Mouse (Mus musculus): ENCODE measurements around the gene Ptpdc1. TPM values are rescaled to one million over a fixed set of nuclear protein-coding genes. Genes with fewer than 3 reads are reported as not detected.

Gene Ptpdc1
- polyA plus RNA-seq, 1 experiment: 23.1 TPM

- peaks cover 3% of the 10 kb centered on the region; the same call in 1 of the 2 replicates for H3K4me1 ChIP-seq (ENCODE audit: control insufficient read depth, insufficient read depth, low read length)
- TF ChIP-seq POLR2A (IDR thresholded peaks at IDR 0.05; ENCODE audit: borderline replicate concordance, insufficient read depth, low read length): no peak
- no peak for TF ChIP-seq CTCF (IDR thresholded peaks at IDR 0.05; ENCODE audit: borderline replicate concordance, insufficient read depth, low read depth, low read length)
- no peak overlapping the region for H3K4me3 ChIP-seq (replicated peaks; ENCODE audit: insufficient read depth, low read depth, low read length)
- H3K27me3 ChIP-seq (ENCODE audit: control insufficient read depth, insufficient read depth, low read length): peaks cover 34% of the 10 kb centered on the region; the same call in 1 of the 2 replicates
- no peak overlapping the region for H3K27ac ChIP-seq (ENCODE audit: insufficient read depth, low read length)
- 17% methylated on average over 6 of the region's 6 CpGs for WGBS
- DNase-seq: no peak
Measured at GRCm38 (mm10) chr13:48660741-48661140, 35.3 kb upstream of the Ptpdc1 start.

GRCm38 (mm10) chr13:48660221-48660734 is 34.8 kb upstream of the Ptpdc1 start:
- H3K4me3 ChIP-seq (replicated peaks; ENCODE audit: insufficient read depth, low read depth, low read length): no peak overlapping the region
- H3K27me3 ChIP-seq (ENCODE audit: control insufficient read depth, insufficient read depth, low read length): peaks cover 34% of the 10 kb centered on the region; the same call in 1 of the 2 replicates
- no peak overlapping the region for H3K27ac ChIP-seq (ENCODE audit: insufficient read depth, low read length)
- TF ChIP-seq POLR2A (IDR thresholded peaks at IDR 0.05; ENCODE audit: borderline replicate concordance, insufficient read depth, low read length): no peak
- no peak for TF ChIP-seq CTCF (IDR thresholded peaks at IDR 0.05; ENCODE audit: borderline replicate concordance, insufficient read depth, low read depth, low read length)
- no peak for DNase-seq
- H3K4me1 ChIP-seq (ENCODE audit: control insufficient read depth, insufficient read depth, low read length): no peaks in the 10 kb centered on the region
- WGBS: 2% methylated on average over 11 of the region's 11 CpGs

- WGBS: 4% methylated on average over 38 of the region's 38 CpGs
Measured at GRCm38 (mm10) chr13:48659254-48660220, 34.1 kb upstream of the Ptpdc1 start.

GRCm38 (mm10) chr13:48658588-48659253 is 33.3 kb upstream of the Ptpdc1 start:
- H3K27ac ChIP-seq (ENCODE audit: insufficient read depth, low read length): no peak overlapping the region
- TF ChIP-seq CTCF (IDR thresholded peaks at IDR 0.05; ENCODE audit: borderline replicate concordance, insufficient read depth, low read depth, low read length) (no peak), POLR2A (IDR thresholded peaks at IDR 0.05; ENCODE audit: borderline replicate concordance, insufficient read depth, low read length) (no peak)
- 3% methylated on average over 33 of the region's 33 CpGs for WGBS
- H3K4me1 ChIP-seq (ENCODE audit: control insufficient read depth, insufficient read depth, low read length): no peaks in the 10 kb centered on the region
- H3K4me3 ChIP-seq (replicated peaks; ENCODE audit: insufficient read depth, low read depth, low read length): no peak overlapping the region
- DNase-seq: peak in 1 of 2 experiments; percentile 35
- peaks cover 24% of the 10 kb centered on the region; the same call in 1 of the 2 replicates for H3K27me3 ChIP-seq (ENCODE audit: control insufficient read depth, insufficient read depth, low read length)

More at GRCm38 (mm10) chr13:48659254-48660220, 34.1 kb upstream of the Ptpdc1 start:
- no peaks in the 10 kb centered on the region for H3K4me1 ChIP-seq (ENCODE audit: control insufficient read depth, insufficient read depth, low read length)
- TF ChIP-seq POLR2A (IDR thresholded peaks at IDR 0.05; ENCODE audit: borderline replicate concordance, insufficient read depth, low read length) (no peak), CTCF (IDR thresholded peaks at IDR 0.05; ENCODE audit: borderline replicate concordance, insufficient read depth, low read depth, low read length) (no peak)
- no peak overlapping the region for H3K27ac ChIP-seq (ENCODE audit: insufficient read depth, low read length)
- no peak overlapping the region for H3K4me3 ChIP-seq (replicated peaks; ENCODE audit: insufficient read depth, low read depth, low read length)
- H3K27me3 ChIP-seq (ENCODE audit: control insufficient read depth, insufficient read depth, low read length): peaks cover 28% of the 10 kb centered on the region; the same call in 1 of the 2 replicates
- peak in 1 of 2 experiments; percentile 30 for DNase-seq

- no peak for TF ChIP-seq POLR2A (IDR thresholded peaks at IDR 0.05; ENCODE audit: borderline replicate concordance, insufficient read depth, low read length)
- TF ChIP-seq CTCF (IDR thresholded peaks at IDR 0.05; ENCODE audit: borderline replicate concordance, insufficient read depth, low read depth, low read length): no peak
- Histone ChIP-seq H3K4me1 (ENCODE audit: control insufficient read depth, insufficient read depth, low read length) (no peaks in the 10 kb centered on the region), H3K4me3 (replicated peaks; ENCODE audit: insufficient read depth, low read depth, low read length) (no peak overlapping the region), H3K27ac (ENCODE audit: insufficient read depth, low read length) (no peak overlapping the region), H3K27me3 (ENCODE audit: control insufficient read depth, insufficient read depth, low read length) (peaks cover 20% of the 10 kb centered on the region; the same call in 1 of the 2 replicates)
- 19% methylated on average over 9 of the region's 9 CpGs for WGBS
- no peak for DNase-seq
Measured at GRCm38 (mm10) chr13:48657791-48658190, 32.3 kb upstream of the Ptpdc1 start.

- DNase-seq: peak; percentile 54 to 58
- peak; percentile 73; the same call in 1 of the 2 replicates for TF ChIP-seq CTCF (IDR thresholded peaks at IDR 0.05; ENCODE audit: borderline replicate concordance, insufficient read depth, low read depth, low read length)
- no peak for TF ChIP-seq POLR2A (IDR thresholded peaks at IDR 0.05; ENCODE audit: borderline replicate concordance, insufficient read depth, low read length)
- H3K27me3 ChIP-seq (ENCODE audit: control insufficient read depth, insufficient read depth, low read length): peaks cover 16% of the 10 kb centered on the region; the same call in 1 of the 2 replicates
- H3K4me1 ChIP-seq (ENCODE audit: control insufficient read depth, insufficient read depth, low read length): no peaks in the 10 kb centered on the region
- no peak overlapping the region for H3K4me3 ChIP-seq (replicated peaks; ENCODE audit: insufficient read depth, low read depth, low read length)
- no peak overlapping the region for H3K27ac ChIP-seq (ENCODE audit: insufficient read depth, low read length)
- WGBS: 2% methylated on average over 8 of the region's 8 CpGs
Measured at GRCm38 (mm10) chr13:48655637-48656036, 30.2 kb upstream of the Ptpdc1 start.

Data from cerebellum, adult 2 months (tissue).